Mouse (Mus musculus): ENCODE data around the gene Slit3. TPM values are rescaled to one million over a fixed set of nuclear protein-coding genes. Genes with fewer than 3 reads are reported as not detected.

The Slit3 gene
- total RNA-seq, 2 experiments from 2014 or later: 31.5 to 47.6 TPM

- DNase-seq (ENCODE audit: low spot score in 2 of 2): no peak
Observed at GRCm38 (mm10) chr11:35559386-35559785, 438.4 kb downstream of the Slit3 start.

GRCm38 (mm10) chr11:35561760-35562159, 440.7 kb downstream of the Slit3 start:
- no peak for DNase-seq (ENCODE audit: low spot score in 2 of 2)

- no peak for DNase-seq (ENCODE audit: low spot score in 2 of 2)
Observed at GRCm38 (mm10) chr11:35565322-35565721, 444.3 kb downstream of the Slit3 start.

GRCm38 (mm10) chr11:35566686-35567085, 445.7 kb downstream of the Slit3 start:
- no peak for DNase-seq (ENCODE audit: low spot score in 2 of 2)

- no peak for DNase-seq (ENCODE audit: low spot score in 2 of 2)
Observed at GRCm38 (mm10) chr11:35569126-35569916, 448.3 kb downstream of the Slit3 start.

- no peak for DNase-seq (ENCODE audit: low spot score in 2 of 2)
Observed at GRCm38 (mm10) chr11:35569957-35570356, 448.9 kb downstream of the Slit3 start.

- no peak for DNase-seq (ENCODE audit: low spot score in 2 of 2)
Observed at GRCm38 (mm10) chr11:35571910-35572309, 450.9 kb downstream of the Slit3 start.

GRCm38 (mm10) chr11:35578796-35579195, 457.8 kb downstream of the Slit3 start:
- DNase-seq (ENCODE audit: low spot score in 2 of 2): no peak

- DNase-seq (ENCODE audit: low spot score in 2 of 2): no peak
Observed at GRCm38 (mm10) chr11:35582591-35582990, 461.6 kb downstream of the Slit3 start.

GRCm38 (mm10) chr11:35583633-35584032, 462.6 kb downstream of the Slit3 start:
- DNase-seq (ENCODE audit: low spot score in 2 of 2): no peak

GRCm38 (mm10) chr11:35587174-35587959, 466.3 kb downstream of the Slit3 start:
- DNase-seq (ENCODE audit: low spot score in 2 of 2): peak; percentile 70 to 81

- no peak for DNase-seq (ENCODE audit: low spot score in 2 of 2)
Observed at GRCm38 (mm10) chr11:35589892-35590291, 468.9 kb downstream of the Slit3 start.

- no peak for DNase-seq (ENCODE audit: low spot score in 2 of 2)
Observed at GRCm38 (mm10) chr11:35593146-35594034, 472.4 kb downstream of the Slit3 start.

GRCm38 (mm10) chr11:35596064-35596463, 475.0 kb downstream of the Slit3 start:
- DNase-seq (ENCODE audit: low spot score in 2 of 2): no peak

- no peak for DNase-seq (ENCODE audit: low spot score in 2 of 2)
Observed at GRCm38 (mm10) chr11:35597882-35598281, 476.9 kb downstream of the Slit3 start.

- no peak for DNase-seq (ENCODE audit: low spot score in 2 of 2)
Observed at GRCm38 (mm10) chr11:35598732-35599131, 477.7 kb downstream of the Slit3 start.

- DNase-seq (ENCODE audit: low spot score in 2 of 2): no peak
Observed at GRCm38 (mm10) chr11:35601652-35602240, 480.7 kb downstream of the Slit3 start.

GRCm38 (mm10) chr11:35602586-35602985, 481.6 kb downstream of the Slit3 start:
- DNase-seq (ENCODE audit: low spot score in 2 of 2): no peak

GRCm38 (mm10) chr11:35603946-35604345, 482.9 kb downstream of the Slit3 start:
- no peak for DNase-seq (ENCODE audit: low spot score in 2 of 2)

- no peak for DNase-seq (ENCODE audit: low spot score in 2 of 2)
Observed at GRCm38 (mm10) chr11:35604848-35605790, 484.1 kb downstream of the Slit3 start.
